Mouse (Mus musculus): ENCODE data around the gene Rnaseh2a. TPM values are rescaled to one million over a fixed set of nuclear protein-coding genes. Genes with fewer than 3 reads are reported as not detected.

Rnaseh2a gene
- polyA plus RNA-seq, 1 experiment from 2014 or later: 124 TPM

DNA sequence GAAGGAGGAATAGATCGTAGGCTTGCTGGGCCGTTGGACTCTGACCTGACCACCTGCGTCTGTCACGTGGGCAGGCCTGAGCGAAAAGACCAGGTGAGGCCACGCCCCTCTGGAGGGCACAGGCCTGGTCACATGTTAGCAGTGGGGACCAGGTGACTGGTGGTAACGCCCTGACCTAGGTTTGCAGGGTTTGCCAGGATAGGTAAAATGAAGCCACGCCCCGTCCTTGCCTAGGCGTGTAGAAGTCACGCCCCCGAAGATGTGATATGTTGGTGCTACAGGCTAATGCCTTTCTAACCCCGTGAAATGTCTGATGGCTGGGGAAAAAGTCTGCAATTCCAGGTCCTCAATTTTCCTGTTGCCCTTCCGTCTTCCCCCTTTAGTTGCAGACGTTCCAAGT is 21.3 kb upstream of the Rnaseh2a start:
- Histone ChIP-seq H3K9ac (peak overlapping the region; percentile 75), H3K27ac (no peak overlapping the region), H3K27me3 (peaks cover 54% of the 10 kb centered on the region), H3K4me3 (replicated peaks) (peak overlapping the region; percentile 56), H3K9me3 (no peaks in the 10 kb centered on the region), H3K36me3 (replicated peaks) (no peaks in the 10 kb centered on the region; the same call in 1 of the 2 replicates), H3K4me2 (peak overlapping the region; percentile 92), H3K4me1 (peaks cover 24% of the 10 kb centered on the region)
- 1% methylated on average over 15 of the region's 15 CpGs for WGBS
- ATAC-seq (ENCODE audit: low FRiP score): peak; percentile 30

DNA sequence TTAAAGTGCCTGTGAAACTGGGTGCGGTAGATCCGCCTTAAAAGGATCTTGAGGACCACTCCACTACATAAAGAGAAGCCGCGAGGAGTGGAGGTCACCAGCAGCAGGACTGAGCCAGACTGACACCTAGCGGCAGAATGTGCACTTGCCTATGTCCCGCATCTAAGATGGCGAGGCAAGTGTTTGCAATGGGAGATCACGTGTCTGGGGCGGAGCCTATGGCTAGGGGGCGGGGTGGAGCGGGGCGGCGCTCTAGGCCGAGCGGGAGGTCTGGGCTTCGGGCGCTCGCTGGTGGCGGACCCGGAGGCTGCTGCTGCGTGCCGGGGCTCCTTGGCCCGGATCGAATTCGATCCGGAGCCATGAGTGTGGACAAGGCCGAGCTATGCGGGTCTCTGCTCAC is 20.8 kb upstream of the Rnaseh2a start, which contains the start of gene Hook2:
Gene Hook2, plus strand, starts transcription at position 255 of the 400 bp plus-strand sequence.
- Histone ChIP-seq H3K36me3 (replicated peaks) (no peaks in the 10 kb centered on the region; the same call in 1 of the 2 replicates), H3K27ac (peak within 1 kb of the TSS; percentile 59), H3K4me1 (peaks cover 25% of the 10 kb centered on the region), H3K9me3 (no peaks in the 10 kb centered on the region), H3K4me2 (peak within 1 kb of the TSS; percentile 92), H3K9ac (peak within 1 kb of the TSS; percentile 75), H3K27me3 (peaks cover 54% of the 10 kb centered on the region), H3K4me3 (replicated peaks) (peak within 1 kb of the TSS; percentile 56)
- peak; percentile 93 for ATAC-seq (ENCODE audit: low FRiP score)
- WGBS: under 1% methylated on average over 26 of the region's 28 CpGs

DNA sequence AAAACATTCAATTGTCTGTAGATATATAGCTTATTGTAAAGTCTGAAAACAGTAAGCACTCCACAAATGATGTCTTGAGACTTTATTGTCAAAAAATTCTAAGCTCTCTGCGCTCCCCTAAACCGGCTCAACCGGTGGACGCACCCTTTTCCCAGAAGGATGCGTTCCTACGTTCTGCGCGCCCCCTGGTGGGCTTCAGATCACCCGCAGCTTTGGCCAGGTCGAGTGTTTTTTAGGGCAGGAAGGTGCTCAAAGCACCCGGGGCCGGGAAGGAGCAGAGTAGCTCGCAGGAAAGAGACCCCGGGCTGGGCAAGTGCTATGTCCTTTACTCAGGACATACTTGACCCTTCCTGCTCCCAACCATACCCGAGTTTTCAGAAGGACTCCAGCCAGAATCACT is 20.2 kb upstream of the Rnaseh2a start:
- WGBS: under 1% methylated on average over 15 of the region's 15 CpGs
- Histone ChIP-seq H3K9ac (peak overlapping the region; percentile 63), H3K27ac (peak overlapping the region; percentile 59), H3K36me3 (replicated peaks) (no peaks in the 10 kb centered on the region; the same call in 1 of the 2 replicates), H3K4me2 (peak overlapping the region; percentile 92), H3K4me3 (replicated peaks) (peak overlapping the region; percentile 56), H3K4me1 (peaks cover 31% of the 10 kb centered on the region), H3K27me3 (peaks cover 56% of the 10 kb centered on the region), H3K9me3 (no peaks in the 10 kb centered on the region)
- peak; percentile 42 for ATAC-seq (ENCODE audit: low FRiP score)

DNA sequence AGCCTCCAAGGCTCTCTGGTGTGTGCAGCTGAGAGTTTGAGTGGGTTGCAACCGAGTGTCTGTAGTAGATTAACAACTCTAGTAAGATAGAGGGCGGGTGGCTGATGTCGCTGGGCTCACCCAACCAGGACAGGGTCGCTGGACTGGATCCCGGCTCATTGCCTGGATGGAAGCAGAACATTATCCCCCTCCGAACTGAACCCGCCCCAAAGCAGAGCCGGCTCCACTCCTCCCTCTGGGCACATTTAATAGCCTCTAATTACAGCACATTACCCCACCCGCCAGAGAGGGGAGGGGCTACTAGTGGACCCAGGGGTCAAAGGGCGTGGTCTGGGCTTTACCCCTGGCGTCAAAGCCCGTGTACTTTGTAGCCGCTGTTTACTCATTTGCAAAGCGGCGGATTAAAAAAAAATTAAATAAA is 19.8 kb upstream of the Rnaseh2a start:
- peaks cover 36% of the 10 kb centered on the region for H3K4me1 ChIP-seq
- ATAC-seq (ENCODE audit: low FRiP score): no peak
- H3K36me3 ChIP-seq (replicated peaks): no peaks in the 10 kb centered on the region
- no peak overlapping the region for H3K4me3 ChIP-seq (replicated peaks)
- H3K27ac ChIP-seq: no peak overlapping the region
- WGBS: 15% methylated on average over 15 of the region's 15 CpGs
- no peaks in the 10 kb centered on the region for H3K9me3 ChIP-seq
- H3K4me2 ChIP-seq: peak overlapping the region; percentile 92
- no peak overlapping the region for H3K9ac ChIP-seq
- H3K27me3 ChIP-seq: peaks cover 57% of the 10 kb centered on the region

DNA sequence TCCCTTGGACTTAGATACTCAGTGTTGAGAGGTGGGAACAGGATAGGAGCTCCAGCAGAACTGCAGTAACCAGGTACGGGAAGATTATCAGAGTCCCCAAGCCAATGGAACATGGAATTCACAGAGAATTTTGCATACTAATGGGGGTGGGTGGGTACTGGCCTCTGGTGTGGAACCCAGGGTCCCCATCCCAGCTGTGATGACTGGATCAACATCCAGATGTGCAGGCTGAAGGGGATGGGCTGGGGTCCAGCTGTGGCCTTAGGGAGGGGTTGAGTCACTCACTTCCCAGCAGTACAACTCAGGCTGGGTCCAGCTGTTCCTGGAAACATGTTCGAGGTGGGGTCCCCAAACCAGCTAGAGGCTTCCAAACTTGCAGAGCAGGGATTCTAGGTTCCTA is 18.3 kb upstream of the Rnaseh2a start:
- no peaks in the 10 kb centered on the region for H3K9me3 ChIP-seq
- peaks cover 64% of the 10 kb centered on the region for H3K27me3 ChIP-seq
- H3K4me3 ChIP-seq (replicated peaks): no peak overlapping the region
- no peak for ATAC-seq (ENCODE audit: low FRiP score)
- H3K36me3 ChIP-seq (replicated peaks): no peaks in the 10 kb centered on the region
- H3K4me2 ChIP-seq: no peak overlapping the region
- 78% methylated on average over 2 of the region's 2 CpGs for WGBS
- no peak overlapping the region for H3K27ac ChIP-seq
- peaks cover 36% of the 10 kb centered on the region for H3K4me1 ChIP-seq
- H3K9ac ChIP-seq: no peak overlapping the region

DNA sequence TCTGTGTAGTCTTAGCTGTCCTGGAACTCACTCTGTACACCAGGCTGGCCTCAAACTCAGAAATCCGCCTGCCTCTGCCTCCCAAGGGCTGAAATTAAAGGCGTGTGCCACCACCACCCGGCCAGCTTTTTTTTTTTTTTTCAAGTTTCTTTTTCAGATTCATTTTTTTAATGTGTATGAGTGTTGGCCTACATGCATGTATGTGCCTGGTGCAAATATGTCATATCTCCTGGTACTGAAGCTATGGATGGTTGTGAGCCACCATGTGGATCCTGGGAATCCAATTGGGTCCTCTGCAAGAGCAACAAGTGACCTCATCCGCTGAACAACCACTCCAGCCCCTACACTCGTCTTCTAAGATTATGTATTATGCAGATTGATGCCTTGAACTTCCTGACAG is 17.8 kb upstream of the Rnaseh2a start:
- ATAC-seq (ENCODE audit: low FRiP score): no peak
- peaks cover 64% of the 10 kb centered on the region for H3K27me3 ChIP-seq
- H3K9ac ChIP-seq: no peak overlapping the region
- H3K4me1 ChIP-seq: peaks cover 36% of the 10 kb centered on the region
- no peak overlapping the region for H3K27ac ChIP-seq
- H3K4me2 ChIP-seq: no peak overlapping the region
- no peaks in the 10 kb centered on the region for H3K9me3 ChIP-seq
- H3K4me3 ChIP-seq (replicated peaks): no peak overlapping the region
- no peaks in the 10 kb centered on the region for H3K36me3 ChIP-seq (replicated peaks)
- WGBS: 82% methylated on average over 5 of the region's 5 CpGs

DNA sequence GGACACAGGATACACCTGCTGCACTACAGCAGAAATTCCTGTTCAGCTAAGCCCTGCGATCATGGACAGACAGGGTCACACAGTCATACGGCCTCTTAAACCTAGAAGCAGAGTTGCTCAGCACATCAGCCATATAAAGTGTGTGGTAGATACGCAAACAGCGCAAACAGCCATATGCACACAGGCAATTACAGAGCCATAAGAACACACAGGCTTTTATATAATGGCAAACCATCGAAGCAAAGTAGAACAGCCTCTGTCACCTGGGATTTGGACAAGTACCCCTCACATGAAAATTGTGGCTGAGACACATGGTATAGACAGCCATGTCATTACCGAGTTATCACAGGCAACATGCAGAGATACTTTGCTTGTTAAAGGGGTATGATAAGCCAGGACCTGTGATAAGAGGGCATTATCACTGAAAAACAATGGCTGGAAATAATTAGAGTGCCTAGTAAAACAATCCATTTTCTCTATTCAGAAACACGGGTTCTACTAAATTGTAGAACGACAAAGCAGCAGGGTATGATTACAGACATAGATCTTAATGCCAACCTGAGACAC is 16.9 kb upstream of the Rnaseh2a start:
- no peak for ATAC-seq (ENCODE audit: low FRiP score)
- Histone ChIP-seq H3K27me3 (peaks cover 72% of the 10 kb centered on the region), H3K27ac (no peak overlapping the region), H3K36me3 (replicated peaks) (no peaks in the 10 kb centered on the region), H3K4me3 (replicated peaks) (peak overlapping the region; percentile 53), H3K4me1 (peaks cover 39% of the 10 kb centered on the region), H3K4me2 (peak overlapping the region; percentile 98), H3K9ac (peak overlapping the region; percentile 63), H3K9me3 (no peaks in the 10 kb centered on the region)
- WGBS: 42% methylated on average over 8 of the region's 8 CpGs

DNA sequence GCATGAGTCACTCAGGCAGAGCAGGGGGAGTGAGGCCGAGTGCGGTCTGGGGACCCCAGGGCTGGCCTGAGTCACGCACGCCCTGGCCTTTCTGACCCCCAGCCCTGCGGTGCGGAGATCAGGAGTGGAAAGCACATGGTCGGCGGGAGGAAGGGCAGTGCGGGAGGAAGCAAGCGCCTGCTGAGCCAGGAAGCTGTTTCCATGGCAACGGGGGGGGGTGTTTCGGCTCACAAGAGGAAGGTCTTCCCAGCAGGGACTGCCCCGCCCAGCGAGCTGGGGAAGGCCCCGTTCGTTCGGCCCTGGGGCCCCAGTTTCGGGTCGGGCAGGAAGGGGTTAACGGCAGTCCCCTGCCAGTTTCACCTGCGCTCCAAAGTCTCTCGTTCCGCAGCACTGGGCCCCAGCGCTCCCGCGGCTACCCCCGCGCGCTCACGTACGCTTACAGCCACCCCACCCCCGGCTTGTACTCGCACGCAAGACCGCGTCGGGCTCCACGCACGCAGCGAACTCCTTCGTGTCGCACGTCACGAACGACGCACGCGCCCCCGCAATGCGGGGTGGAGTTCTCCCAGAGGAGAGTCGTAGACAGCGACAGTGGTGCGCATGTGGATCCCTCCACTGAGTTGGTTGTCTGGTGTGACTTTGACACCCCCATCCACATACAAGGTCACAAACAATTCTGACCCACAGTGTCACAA is 16.3 kb upstream of the Rnaseh2a start:
- H3K27ac ChIP-seq: no peak overlapping the region
- under 1% methylated on average over 51 of the region's 53 CpGs for WGBS
- H3K27me3 ChIP-seq: peaks cover 78% of the 10 kb centered on the region
- H3K4me1 ChIP-seq: peaks cover 39% of the 10 kb centered on the region
- H3K9me3 ChIP-seq: no peaks in the 10 kb centered on the region
- peak overlapping the region; percentile 63 for H3K9ac ChIP-seq
- ATAC-seq (ENCODE audit: low FRiP score): peak; percentile 5; the same call in 1 of the 2 replicates
- H3K36me3 ChIP-seq (replicated peaks): no peaks in the 10 kb centered on the region
- peak overlapping the region; percentile 53 for H3K4me3 ChIP-seq (replicated peaks)
- peak overlapping the region; percentile 98 for H3K4me2 ChIP-seq

DNA sequence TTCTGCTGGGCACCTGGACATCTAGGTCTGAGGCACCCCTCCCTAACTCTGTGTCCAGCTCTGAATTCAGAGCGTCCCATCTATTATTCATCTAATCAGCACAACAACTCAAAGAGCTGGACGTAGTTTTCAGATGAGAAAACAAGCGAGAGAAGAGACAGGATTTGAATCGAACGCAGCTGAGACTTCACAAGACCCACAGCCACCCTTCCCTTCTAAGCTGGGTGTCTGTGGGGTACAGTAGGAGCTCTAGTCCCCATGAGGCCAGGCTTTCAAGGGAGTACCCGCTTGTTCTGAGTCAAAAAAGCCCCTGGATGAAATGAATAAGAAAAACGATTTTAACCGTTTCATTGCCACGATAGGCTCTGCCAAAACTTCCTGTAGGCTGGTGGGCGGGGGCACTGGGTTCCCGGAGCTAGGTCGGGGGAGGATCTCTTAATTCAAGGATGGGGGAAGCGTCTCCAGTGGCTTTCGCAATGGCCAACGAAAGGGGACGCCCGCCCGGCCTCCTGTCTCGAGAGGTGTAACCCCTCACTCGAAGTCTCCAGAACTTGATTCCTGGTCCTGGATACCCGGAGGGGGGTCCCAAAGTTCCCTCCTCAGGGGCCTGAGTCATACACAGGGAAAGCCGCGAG is 15.6 kb upstream of the Rnaseh2a start:
- Histone ChIP-seq H3K9me3 (no peaks in the 10 kb centered on the region), H3K9ac (peak overlapping the region; percentile 63), H3K27ac (0 out of 2 replicates have a peak overlapping the region, but pooled peaks have one; percentile 36), H3K4me1 (peaks cover 42% of the 10 kb centered on the region), H3K4me2 (peak overlapping the region; percentile 98), H3K36me3 (replicated peaks) (no peaks in the 10 kb centered on the region), H3K4me3 (replicated peaks) (peak overlapping the region; percentile 53), H3K27me3 (peaks cover 84% of the 10 kb centered on the region)
- WGBS: 1% methylated on average over 23 of the region's 23 CpGs
- ATAC-seq (ENCODE audit: low FRiP score): no peak

DNA sequence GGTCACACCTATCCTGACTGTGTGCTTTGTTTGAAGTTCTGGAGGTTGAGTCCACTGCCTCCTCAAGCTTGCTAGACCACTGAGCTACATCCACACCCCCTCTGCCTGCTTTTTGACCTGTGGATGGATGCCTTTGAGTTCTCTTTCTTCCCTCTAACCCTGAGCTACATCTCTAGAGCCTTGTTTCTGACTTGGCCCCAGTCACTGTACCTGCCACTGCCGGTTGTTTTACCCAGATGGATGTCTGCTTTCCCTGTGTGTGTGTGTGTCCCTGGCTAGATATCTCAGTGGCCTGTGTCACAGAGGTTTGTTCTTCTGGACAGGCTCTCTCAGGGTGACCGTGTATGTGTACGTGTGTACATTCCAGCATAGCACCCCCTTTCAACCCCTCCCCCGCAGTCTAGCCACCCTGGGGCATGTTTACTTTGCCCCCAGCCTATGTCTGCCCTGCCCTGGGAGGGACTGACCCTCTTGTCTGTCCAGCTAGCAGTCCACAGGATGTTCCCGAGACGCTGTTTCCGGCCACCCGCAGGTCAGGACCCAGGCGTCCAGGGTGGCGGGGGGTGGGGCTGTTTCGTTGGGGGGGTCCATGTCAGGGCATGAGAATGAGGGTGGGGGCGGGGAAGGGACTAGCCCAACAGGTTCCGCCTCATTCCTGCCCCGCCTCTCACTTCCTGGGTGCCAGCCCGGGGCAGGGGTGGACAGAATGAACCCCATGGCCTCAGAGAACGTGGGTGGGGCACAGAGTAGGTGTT is 14.9 kb upstream of the Rnaseh2a start:
- Histone ChIP-seq H3K27ac (0 out of 2 replicates have a peak overlapping the region, but pooled peaks have one; percentile 36), H3K9me3 (no peaks in the 10 kb centered on the region), H3K36me3 (replicated peaks) (no peaks in the 10 kb centered on the region), H3K4me3 (replicated peaks) (peak overlapping the region; percentile 53; the same call in 1 of the 2 replicates), H3K4me2 (peak overlapping the region; percentile 98), H3K9ac (peak overlapping the region; percentile 63; the same call in 1 of the 2 replicates), H3K27me3 (peaks cover 90% of the 10 kb centered on the region), H3K4me1 (peaks cover 47% of the 10 kb centered on the region)
- WGBS: 23% methylated on average over 16 of the region's 16 CpGs
- no peak for ATAC-seq (ENCODE audit: low FRiP score)

DNA sequence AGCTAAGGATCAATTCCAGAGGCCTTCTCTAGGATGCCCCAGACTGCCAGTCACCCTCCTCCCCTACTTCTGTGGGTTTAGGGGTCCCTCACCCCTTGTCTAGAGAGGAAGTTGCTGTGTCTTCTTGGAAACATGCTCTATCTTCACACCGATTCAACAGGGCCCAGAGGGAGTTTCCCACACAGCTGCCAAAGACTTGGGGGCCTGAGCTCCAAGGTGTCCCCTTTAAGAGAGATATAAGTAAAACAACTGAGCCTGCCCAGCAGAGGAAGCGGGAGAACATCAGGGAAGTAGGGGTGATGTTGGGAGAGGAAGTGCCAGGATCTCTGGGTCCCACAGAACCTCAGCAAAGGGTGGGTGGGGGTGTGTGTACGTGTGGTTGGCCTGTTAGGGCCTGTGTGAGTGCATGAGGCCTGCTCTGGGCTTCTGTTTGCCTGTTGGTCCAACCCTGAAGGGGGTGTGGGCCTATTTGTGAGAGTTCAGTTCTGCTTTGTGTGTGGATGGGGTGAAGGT is 13.0 kb upstream of the Rnaseh2a start:
- H3K9me3 ChIP-seq: no peaks in the 10 kb centered on the region
- no peaks in the 10 kb centered on the region for H3K36me3 ChIP-seq (replicated peaks)
- WGBS: 73% methylated on average over 3 of the region's 3 CpGs
- H3K27me3 ChIP-seq: peaks cover 93% of the 10 kb centered on the region
- no peak overlapping the region for H3K27ac ChIP-seq
- H3K9ac ChIP-seq: no peak overlapping the region
- no peak for ATAC-seq (ENCODE audit: low FRiP score)
- H3K4me1 ChIP-seq: peaks cover 62% of the 10 kb centered on the region
- no peak overlapping the region for H3K4me2 ChIP-seq
- H3K4me3 ChIP-seq (replicated peaks): no peak overlapping the region

Data from forebrain, embryonic 12.5 days (tissue).